Mouse (Mus musculus) liver, adult 2 months (tissue): Measurements from ENCODE around the gene Gse1. TPM values are rescaled to one million over a fixed set of nuclear protein-coding genes. Genes with fewer than 3 reads are reported as not detected.

ENCODE experiments used
- DNase-seq: peaks from one replicate; pipeline ENCODE4 v3.0.0-alpha.2; 2011; ENCODE audit warnings: low read depth, low spot score; ENCODE audit errors: extremely low read depth
- H3K27ac ChIP-seq: fragments of 200-500 bp; replicated peaks from 2 replicates; pipeline ENCODE4 v1.5.1; 2012; ENCODE audit warnings: low read depth, mild to moderate bottlenecking, control low read depth, inconsistent platforms, low read length; ENCODE audit not compliant: insufficient read depth
- H3K27me3 ChIP-seq: fragments of 200-500 bp; 2 replicates; pipeline ENCODE4 v1.6.1; 2012; ENCODE audit warnings: mild to moderate bottlenecking, moderate library complexity, low read length, inconsistent platforms; ENCODE audit not compliant: control insufficient read depth, insufficient read depth
- H3K36me3 ChIP-seq: fragments of 200-500 bp; 2 replicates; pipeline ENCODE4 v1.6.1; 2012; ENCODE audit warnings: low read length, inconsistent platforms; ENCODE audit not compliant: control insufficient read depth, insufficient read depth
- H3K4me1 ChIP-seq: fragments of 200-500 bp; 2 replicates; pipeline ENCODE4 v1.6.1; 2011; ENCODE audit warnings: low read length; ENCODE audit not compliant: control insufficient read depth, insufficient read depth
- H3K4me3 ChIP-seq: fragments of 200-500 bp; 2 replicates; pipeline ENCODE4 v1.5.1; 2011; ENCODE audit warnings: low read depth, mild to moderate bottlenecking, control low read depth, low read length, moderate library complexity; ENCODE audit not compliant: insufficient read depth
- H3K79me2 ChIP-seq: fragments of 200-500 bp; 2 replicates; pipeline ENCODE4 v1.6.1; 2012; ENCODE audit warnings: inconsistent platforms, mild to moderate bottlenecking, low read length, moderate library complexity; ENCODE audit not compliant: control insufficient read depth, insufficient read depth
- H3K9ac ChIP-seq: fragments of 200-500 bp; 2 replicates; pipeline ENCODE4 v1.6.1; 2012; ENCODE audit warnings: low read depth, mild to moderate bottlenecking, control low read depth, inconsistent platforms, low read length
- CTCF ChIP-seq: fragments of 200-500 bp; IDR thresholded peaks from 2 replicates; pipeline ENCODE4 v1.5.1; 2011; ENCODE audit warnings: low read depth, low read length, control low read depth
- POLR2A ChIP-seq: fragments of 200-500 bp; IDR thresholded peaks from 2 replicates; pipeline ENCODE4 v1.6.1; 2011; ENCODE audit warnings: low read length, control low read depth; ENCODE audit not compliant: insufficient read depth; ENCODE audit errors: extremely low read depth
- WGBS: fragments of 180-500 bp; shearing (Covaris S2); methylation state at CpG from one replicate; pipeline ENCODE4 v1.1.7; 2018; 5-methylcytosine and 5-hydroxymethylcytosine counted together
- polyA plus RNA-seq: library from polyadenylated mRNA; depleted of rRNA; stranded (reverse); fragments of >200 nt; gene quantifications from 2 replicates; pipeline ENCODE4 v1.2.3, GENCODE M21; 2012
- total RNA-seq: library from RNA; depleted of rRNA; stranded (reverse); fragments of >200 nt; gene quantifications from 2 replicates; pipeline ENCODE4 v1.2.3, GENCODE M21; 2014

The Gse1 gene
- total and polyA plus RNA-seq, 2 experiments, result 2.6 to 10.0 TPM

- Histone ChIP-seq H3K27me3 (no peaks in the 10 kb centered on the region), H3K36me3 (no peaks in the 10 kb centered on the region), H3K9ac (no peak overlapping the region), H3K79me2 (peaks cover 47% of the 10 kb centered on the region), H3K4me3 (no peak overlapping the region), H3K27ac (no peak overlapping the region), H3K4me1 (no peaks in the 10 kb centered on the region)
- 69% methylated on average over 12 of the region's 12 CpGs for WGBS
- no peak for DNase-seq
- TF ChIP-seq CTCF (no peak), POLR2A (no peak)
Measured at GRCm38 (mm10) chr8:120516182-120516755, 288.0 kb downstream of the Gse1 start.

- no peak overlapping the region for H3K27ac ChIP-seq
- no peaks in the 10 kb centered on the region for H3K27me3 ChIP-seq
Measured at GRCm38 (mm10) chr8:120517666-120518410, 289.6 kb downstream of the Gse1 start.

GRCm38 (mm10) chr8:120518736-120519534, 290.7 kb downstream of the Gse1 start:
- peaks cover 40% of the 10 kb centered on the region for H3K79me2 ChIP-seq
- no peaks in the 10 kb centered on the region for H3K27me3 ChIP-seq
- no peak for TF ChIP-seq POLR2A
- no peak for TF ChIP-seq CTCF
- DNase-seq, result no peak
- H3K27ac ChIP-seq, result no peak overlapping the region
- no peak overlapping the region for H3K4me3 ChIP-seq
- H3K36me3 ChIP-seq, result no peaks in the 10 kb centered on the region
- 92% methylated on average over 14 of the region's 14 CpGs for WGBS
- H3K9ac ChIP-seq, result no peak overlapping the region
- no peaks in the 10 kb centered on the region for H3K4me1 ChIP-seq

More at GRCm38 (mm10) chr8:120517666-120518410, 289.6 kb downstream of the Gse1 start:
- Histone ChIP-seq H3K4me3 (no peak overlapping the region), H3K9ac (no peak overlapping the region), H3K36me3 (no peaks in the 10 kb centered on the region), H3K79me2 (peaks cover 43% of the 10 kb centered on the region), H3K4me1 (no peaks in the 10 kb centered on the region)
- DNase-seq, result no peak
- WGBS, result 85% methylated on average over 11 of the region's 11 CpGs
- TF ChIP-seq CTCF (no peak), POLR2A (no peak)

- peaks cover 43% of the 10 kb centered on the region for H3K79me2 ChIP-seq
- H3K36me3 ChIP-seq, result no peaks in the 10 kb centered on the region
- H3K9ac ChIP-seq, result no peak overlapping the region
- no peak for DNase-seq
- H3K27me3 ChIP-seq, result no peaks in the 10 kb centered on the region
- no peak overlapping the region for H3K4me3 ChIP-seq
- H3K4me1 ChIP-seq, result no peaks in the 10 kb centered on the region
- TF ChIP-seq CTCF (no peak), POLR2A (no peak)
- 92% methylated on average over 15 of the region's 15 CpGs for WGBS
- no peak overlapping the region for H3K27ac ChIP-seq
Measured at GRCm38 (mm10) chr8:120520287-120520686, 292.0 kb downstream of the Gse1 start.

- no peak overlapping the region for H3K27ac ChIP-seq
- H3K4me3 ChIP-seq, result no peak overlapping the region
- WGBS, result 86% methylated on average over 20 of the region's 20 CpGs
- peaks cover 41% of the 10 kb centered on the region for H3K79me2 ChIP-seq
- TF ChIP-seq POLR2A (no peak), CTCF (no peak)
- no peaks in the 10 kb centered on the region for H3K27me3 ChIP-seq
- H3K4me1 ChIP-seq, result no peaks in the 10 kb centered on the region
- H3K9ac ChIP-seq, result no peak overlapping the region
- DNase-seq, result no peak
- H3K36me3 ChIP-seq, result no peaks in the 10 kb centered on the region
Measured at GRCm38 (mm10) chr8:120520707-120521590, 292.7 kb downstream of the Gse1 start.
